Mouse (Mus musculus) cerebellum, adult 9-10 months (tissue): ENCODE data around the gene Ppp4r2.

ENCODE experiments used
- DNase-seq: peaks from one replicate; pipeline ENCODE4 v3.0.0; 2022

Ppp4r2 gene

DNA sequence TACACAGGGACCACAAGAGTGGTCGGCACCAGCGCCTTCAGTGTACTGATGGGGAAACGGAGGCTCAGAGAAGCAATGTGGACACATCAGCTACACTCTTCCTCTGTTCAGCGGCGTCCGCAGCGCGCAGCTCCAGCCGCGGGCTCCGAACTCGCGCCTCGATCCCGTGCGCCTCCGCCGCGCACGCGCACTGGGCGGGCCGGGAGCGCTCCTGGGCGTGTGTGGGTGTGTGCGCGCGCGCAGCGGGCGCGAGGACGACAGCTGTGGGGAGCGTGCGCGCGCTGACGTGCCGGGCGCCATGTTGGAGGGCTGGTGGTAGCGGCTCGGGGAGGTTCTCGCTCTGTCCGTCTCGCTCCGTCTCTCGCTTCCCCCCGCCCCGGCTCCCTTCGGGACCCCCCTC, at the start of gene Ppp4r2:
Gene Ppp4r2 (plus strand): TSS at position 268 of the 400 bp plus-strand sequence.
- peak; percentile 92 for DNase-seq

DNA sequence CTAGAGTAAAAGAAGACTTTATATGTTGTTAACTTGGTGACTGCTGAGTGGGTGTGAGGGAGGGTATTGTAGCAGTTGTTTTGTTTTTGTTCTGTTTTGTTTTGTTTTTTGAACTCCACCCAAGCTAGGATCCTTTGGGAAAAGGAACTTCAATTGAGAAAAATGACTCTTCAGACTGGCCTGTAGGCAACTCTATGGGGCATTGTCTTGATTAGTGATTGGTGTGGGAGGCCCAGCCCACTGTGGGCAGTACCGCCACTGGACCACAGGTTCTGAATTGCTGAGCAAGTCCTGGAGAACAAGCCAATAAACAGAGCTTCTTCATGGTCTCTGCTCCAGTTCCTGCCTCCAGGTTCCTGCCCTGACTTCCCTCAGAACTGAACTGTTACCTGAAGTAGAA, 45.7 kb upstream of the Ppp4r2 start:
- DNase-seq = no peak

DNA sequence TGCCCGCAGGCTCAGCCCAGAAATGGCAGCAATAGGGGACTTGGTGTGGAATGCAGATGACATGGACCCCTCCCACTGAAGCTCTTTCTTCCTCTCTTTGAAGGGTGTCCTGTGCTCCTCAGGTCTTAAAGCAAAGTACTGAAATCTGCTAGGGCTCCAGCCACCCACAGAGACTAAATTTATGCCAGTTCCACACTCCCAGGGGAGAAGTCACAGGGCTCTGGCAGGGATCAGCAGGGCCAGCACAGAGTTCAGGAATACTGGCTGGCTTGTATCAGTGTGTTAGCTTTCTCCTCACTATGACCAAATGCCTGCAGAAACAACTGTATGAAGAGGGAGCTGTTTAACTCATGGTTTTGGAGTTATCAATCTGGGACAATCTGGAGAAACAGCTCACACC, 44.3 kb upstream of the Ppp4r2 start:
- no peak for DNase-seq

DNA sequence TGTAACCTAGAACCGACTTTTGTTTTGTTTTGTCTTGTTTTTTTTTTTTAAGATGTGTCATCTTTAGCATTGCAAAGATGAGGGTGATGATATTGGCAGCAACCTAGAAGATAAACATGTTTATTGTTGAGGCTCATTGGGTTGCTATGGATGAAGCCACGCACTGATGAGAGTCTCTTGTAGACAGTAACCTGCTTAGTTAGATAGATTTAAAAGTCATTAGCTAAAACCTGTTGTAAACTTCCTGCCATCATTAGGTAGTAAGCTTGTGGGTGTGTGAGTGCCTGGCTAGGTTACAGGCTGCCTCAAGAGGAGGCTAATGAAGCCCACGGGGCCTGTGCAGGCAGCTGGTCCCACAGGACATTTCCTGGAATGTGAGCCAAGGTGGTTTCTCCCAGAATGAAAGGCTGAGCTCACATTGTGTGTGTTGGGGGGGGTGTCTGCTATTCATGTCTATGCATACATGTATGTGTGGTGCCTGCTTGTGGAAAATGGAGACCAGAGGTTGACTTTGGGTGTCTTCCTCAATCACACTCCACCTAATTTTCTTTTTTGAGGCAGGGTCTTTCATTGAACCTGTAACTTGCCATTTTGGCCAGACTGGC, 41.3 kb upstream of the Ppp4r2 start:
- DNase-seq = no peak

DNA sequence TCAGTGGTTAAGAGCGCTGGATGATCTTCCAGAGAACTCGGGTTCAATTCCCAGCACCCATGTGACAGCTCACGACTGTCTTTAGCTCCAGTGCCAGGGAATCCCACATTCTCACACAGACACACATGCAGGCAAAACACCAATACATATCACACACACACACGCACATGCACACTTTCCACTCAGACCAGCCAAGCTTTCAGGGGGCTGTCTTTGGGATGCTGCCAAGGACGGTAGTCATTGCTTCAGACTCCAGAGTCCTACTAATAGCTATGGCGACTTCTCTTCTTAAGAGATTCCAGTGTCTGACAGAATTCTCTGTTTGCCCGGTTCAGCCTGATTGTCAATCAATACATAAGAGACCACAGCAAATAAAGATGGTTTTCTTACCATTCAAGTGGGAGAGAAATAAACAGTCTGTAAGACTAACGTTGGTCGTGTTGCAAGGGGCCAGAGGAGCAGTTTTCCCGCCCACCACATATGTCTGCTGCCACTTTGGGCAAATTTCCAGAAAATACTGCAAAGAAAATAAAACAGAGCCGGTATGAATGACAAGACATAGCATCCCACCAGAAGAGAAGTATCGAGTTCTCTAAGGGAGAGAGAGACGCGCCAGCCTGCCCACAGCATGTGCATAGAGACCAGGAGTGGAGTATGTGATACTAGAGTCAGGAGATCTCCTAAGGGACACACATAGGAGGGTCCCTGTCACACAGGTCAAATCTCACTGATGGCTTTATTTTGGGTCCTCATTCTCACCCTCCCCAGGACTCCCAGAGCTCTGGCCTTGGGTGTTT, 40.3 kb upstream of the Ppp4r2 start:
- no peak for DNase-seq

DNA sequence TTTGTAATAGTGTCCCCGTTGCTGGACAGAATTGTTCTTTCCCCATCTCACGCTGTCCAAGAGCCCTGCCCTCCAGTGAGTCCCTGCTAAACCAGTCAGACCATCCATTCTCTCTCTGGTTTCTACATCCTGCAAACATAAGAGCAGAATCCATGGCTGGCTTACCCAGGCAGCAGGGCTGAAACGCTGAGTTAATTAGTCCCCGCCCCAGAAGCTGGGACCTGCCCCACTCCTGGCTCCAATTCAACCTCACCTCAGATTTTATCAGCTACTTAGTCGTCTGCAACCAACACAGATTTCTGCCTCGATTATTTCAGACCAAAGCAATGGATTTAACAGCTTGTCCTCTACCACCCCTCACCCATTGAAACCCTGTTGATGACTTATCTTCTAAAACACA, 37.6 kb upstream of the Ppp4r2 start:
- no peak for DNase-seq

DNA sequence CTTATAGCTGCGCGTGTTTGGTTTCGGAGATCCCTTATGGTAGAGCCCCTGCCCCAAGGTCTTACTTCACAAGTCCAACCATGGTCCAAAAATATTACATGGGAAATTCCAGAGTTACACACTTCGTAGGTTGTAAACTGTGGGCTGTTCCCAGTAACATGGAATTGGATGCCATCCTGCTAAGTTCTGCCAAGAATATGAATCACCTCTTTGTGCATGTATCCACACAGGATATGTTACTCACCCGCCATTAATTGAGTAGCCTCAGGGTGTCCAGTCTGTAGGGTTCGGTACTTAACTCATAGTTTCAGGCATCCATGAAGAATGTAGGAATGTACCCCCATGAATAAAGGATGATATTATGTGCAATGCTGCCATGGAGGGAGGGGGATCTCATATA, 34.1 kb upstream of the Ppp4r2 start:
- DNase-seq = no peak

DNA sequence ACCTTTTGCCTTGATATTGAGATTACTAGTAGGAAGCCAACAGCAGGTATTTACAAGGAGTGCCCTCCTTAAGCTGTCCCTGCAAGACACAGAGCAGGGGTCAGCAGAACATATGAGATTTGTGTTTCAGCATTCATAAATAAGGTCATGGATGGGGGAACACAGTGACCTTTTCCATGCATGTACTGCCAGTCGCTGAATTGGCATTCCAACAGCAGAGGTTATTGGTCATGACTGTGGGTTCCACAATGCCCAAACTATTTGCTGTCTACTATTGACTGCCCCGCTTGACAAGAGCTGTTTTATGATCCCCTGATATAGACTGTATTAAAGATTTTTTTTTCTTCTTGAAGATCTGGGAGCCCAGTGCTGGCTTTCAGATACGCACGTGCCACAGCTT, 33.7 kb upstream of the Ppp4r2 start:
- no peak for DNase-seq

DNA sequence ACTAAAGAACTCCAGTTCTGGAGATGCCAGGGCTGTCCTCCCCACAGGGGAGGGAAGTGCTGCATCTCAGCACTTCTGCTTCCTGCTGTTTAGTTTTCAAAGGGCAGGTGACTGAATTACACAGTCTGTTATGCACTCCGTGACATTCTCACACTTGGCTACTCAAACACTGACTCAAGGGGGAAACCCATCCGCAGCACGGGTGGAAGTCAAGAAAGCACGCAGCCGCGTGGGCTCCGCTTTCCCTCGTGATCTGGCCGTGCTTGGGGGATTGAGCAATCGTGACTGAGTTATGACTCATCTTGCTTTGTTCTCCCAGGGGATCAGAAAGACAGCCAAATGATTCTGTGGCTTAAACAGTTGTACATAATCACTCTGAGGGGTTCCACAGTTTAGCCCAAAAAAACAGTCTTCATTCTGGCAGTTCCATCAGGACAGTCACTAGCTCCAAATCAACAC, 32.9 kb upstream of the Ppp4r2 start:
- peak; percentile 3 for DNase-seq

DNA sequence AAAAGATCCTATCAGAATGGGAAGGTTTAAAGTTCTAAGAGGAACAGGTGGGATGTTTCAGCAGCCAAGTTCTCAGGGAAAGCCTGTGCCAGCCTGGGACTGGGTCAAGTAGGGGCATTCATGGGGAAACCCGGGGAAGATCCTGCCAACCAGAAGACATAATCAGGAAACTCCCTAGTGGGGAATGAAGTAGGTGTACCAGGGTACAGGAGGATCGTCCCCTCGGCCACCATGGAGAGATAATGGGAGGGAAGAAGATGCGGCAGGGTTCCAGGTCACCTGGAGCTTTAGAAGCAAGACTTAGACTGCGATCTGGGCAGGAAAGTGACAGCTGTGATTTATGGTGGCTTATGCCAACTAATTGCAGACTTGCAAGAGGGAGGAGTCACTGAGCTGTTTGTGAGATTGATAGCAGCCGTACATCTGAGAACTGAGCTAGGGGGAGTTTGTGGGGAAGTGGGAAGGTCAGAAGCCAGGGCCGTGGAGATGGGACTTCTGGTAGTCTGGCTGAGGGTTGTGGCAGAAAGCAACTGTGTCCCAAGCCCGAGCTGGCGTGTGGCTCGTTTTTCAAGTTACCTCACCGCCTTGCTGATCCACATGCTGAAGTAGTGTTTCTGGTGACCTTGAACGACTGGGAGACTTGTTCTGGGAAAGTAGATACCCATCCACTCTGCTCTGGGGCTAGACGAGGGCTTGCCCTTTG, 30.9 kb upstream of the Ppp4r2 start:
- DNase-seq = no peak

DNA sequence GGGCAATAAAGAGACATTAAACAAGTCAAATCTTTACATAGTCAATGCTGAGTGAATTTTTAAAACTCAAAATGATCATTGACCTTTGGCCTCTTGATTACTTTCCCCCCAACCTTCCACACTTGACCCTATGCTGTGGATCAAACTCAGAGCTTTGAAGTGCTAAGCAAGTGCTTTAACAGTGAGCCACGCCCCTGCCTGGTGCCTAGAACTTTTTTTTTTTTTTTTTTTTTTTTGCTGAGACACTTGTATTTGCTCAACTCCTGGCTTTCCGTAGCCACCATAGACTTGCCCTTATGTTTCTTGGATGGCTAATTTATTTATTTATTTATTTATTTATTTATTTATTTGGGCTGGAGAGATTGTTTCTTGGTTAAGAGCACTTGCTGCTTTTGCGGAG, 30.2 kb upstream of the Ppp4r2 start:
- no peak for DNase-seq

DNA sequence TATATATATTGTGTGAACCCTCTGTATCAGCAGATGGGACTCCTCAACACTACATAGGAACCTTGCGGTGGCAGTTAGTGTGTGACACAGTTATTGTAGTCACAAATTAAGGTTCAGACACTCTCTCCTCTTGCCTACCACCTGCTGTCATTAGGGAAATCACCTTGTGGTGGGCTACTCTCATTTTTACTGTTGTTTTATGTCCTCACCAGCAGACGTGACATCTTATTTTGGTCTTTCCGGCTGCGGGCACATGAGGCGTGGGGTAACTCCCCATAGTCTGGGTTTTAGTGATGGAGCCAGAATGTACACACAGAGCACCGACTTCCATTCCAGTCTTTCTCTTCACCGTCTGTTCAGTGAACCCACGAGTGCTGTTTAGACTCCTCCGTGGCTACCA, 26.2 kb upstream of the Ppp4r2 start:
- no peak for DNase-seq

DNA sequence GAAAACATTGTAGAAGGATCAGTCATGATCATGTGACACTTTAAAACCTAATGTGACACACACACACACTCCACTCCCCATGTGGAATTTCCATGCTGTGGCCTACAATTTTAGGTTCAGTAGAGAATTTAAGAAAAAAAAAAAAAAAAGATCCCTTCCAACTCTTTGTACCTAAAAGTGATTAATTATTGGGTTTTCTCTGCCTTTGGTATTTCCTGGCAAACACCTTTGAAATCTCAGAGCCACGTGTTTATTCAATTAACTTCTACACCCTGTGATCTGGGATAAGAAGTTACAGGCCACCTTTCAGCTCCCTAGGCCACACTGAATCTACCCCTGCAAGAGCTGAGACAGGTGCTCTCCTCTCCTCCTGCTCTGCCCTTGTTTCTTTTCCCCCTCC, 25.7 kb upstream of the Ppp4r2 start:
- no peak for DNase-seq

DNA sequence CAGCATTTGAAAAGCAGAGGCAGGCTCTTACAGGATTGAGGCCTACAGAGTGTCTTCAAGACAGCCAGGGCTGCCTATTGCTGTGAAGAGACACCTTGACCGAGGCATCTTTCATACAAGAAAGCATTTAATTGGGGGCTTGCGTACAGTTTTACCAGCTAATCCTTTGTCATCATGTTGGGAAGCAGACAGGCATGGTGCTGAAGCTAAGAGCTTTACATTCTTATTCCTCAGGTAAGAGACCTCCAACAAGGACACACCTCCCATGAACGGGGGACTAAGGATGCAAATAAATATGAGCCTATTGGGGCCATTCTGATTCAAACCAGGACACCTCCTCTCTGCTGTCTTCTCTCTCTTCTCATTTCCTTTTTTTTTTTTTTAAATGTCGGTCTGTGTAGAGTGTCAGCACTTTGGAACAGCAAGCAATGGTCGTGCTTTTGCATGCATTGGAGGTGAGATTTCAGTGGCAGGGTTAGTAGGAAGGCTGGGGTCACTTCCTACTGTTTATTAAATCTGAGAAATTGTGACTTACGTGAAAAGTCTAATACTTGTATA, 25.1 kb upstream of the Ppp4r2 start:
- no peak for DNase-seq

DNA sequence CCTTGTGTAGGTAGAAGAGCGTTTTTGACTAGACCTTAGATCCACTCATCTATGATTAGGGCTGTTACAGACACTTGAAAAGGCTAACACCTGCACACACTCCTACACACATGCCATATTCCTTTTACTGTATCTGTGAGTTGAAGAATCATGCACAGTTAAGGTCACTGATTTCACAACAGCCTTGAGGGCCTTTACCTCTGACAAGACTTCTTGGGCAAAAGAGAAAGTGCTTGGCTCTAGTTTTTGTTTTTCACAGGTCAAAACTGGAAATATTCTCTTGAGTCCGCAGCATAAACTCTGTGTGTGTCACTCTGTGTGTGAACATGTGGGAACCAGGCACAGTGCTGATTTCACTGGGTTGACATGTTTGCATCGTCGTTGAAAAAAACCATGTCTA, 23.3 kb upstream of the Ppp4r2 start:
- no peak for DNase-seq

DNA sequence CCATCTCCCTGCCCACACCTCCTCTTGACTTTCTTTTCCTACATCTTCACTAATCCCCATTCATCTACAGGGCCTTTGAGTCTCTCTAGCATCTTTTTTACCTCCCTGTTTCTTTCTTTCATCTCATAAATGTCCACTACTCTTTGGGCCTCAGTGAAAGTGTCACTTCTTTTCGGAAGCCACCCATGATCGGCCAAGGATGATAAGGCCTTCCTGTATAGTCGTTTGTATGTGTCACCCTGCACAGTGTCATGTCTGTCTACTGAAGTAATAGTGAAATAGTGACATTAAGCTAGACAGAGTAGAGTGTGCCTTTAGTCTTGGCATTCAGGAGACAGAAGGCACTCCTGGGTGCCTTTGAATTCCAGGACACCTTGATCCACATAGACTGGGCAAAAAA, 21.7 kb upstream of the Ppp4r2 start:
- DNase-seq = no peak

DNA sequence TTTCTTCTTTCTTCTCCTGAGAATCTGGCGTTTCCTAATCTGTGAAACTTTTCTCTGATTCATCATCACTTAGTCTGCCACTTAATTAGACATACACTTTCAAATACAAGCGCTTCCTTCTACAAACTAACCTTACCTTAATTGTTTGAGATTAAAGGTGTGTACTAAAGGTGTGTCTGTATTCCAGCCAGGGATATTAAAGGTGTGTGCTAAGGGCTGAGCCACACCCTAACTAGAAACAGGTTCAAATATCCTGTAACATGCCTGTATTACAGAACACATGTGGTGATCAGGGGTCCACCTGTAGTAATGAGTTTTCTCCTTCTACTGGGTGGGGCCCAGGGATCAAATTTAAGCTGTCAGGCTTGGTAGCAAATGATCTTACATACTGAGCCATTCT, 12.1 kb upstream of the Ppp4r2 start:
- DNase-seq = no peak

DNA sequence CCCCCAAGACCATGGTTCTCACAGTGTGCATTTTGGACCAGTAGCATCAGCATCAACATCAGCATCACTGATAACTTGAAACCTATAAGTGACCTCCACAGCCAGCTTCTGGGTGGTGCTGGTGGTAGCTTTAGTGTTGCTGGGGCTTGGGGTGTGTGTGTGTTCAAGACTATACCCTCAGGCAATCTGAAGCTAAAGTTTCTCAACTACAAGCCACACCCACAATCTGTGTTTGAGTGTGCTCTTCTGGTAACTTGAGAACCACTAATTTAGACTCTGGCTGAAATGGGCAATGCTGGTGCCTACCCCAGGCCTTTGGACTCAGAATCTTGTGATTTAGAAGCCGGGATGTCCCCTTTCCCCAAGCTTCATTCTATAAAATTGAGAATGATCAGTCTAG, 10.1 kb upstream of the Ppp4r2 start:
- no peak for DNase-seq

DNA sequence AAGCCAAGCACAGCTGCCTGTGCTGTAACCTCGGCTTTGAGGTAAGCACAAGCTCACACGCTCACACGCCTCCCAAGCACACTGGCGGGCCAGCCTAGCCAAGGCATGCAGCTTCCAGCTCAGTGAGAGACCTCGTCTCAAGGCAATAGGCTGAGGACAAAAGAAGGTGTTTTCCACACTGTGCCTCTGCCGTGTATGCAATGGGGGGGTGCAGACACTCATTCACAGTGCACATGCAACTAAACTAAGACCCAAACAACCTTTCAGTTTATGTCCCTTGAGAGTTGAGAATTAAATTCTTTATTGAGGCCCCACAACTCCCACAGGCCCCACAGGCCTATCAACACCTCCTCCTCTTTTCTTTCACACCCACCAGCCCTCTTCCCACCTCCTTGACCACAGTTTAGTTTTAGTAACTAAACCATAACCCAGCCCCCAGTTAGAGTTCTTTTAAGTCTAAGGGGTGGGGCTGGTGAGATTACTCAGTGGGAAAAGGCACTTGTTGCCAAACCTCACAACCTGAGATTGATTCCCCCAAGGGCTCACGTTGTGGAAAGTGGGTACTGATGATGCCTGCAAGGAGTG, 8.9 kb upstream of the Ppp4r2 start:
- no peak for DNase-seq

DNA sequence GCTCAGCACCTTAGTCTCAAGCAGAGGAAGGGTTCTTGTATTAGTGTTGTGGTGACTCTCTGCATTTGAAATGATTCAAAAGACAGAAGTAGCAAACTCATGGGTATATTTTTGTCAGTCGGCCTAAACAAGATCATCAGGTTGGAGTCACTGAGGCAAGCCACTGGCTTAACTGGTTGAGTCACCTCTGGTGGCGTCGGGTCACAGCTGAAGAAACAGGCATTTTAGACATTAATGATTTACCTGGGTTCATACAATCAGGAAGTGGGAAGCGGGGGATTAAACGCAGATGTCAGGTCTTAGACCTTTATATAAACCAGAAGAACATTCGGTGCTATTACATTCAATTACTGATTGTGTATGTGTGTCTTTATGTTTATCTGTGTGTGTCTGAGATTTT, 7.4 kb upstream of the Ppp4r2 start:
- DNase-seq = no peak

DNA sequence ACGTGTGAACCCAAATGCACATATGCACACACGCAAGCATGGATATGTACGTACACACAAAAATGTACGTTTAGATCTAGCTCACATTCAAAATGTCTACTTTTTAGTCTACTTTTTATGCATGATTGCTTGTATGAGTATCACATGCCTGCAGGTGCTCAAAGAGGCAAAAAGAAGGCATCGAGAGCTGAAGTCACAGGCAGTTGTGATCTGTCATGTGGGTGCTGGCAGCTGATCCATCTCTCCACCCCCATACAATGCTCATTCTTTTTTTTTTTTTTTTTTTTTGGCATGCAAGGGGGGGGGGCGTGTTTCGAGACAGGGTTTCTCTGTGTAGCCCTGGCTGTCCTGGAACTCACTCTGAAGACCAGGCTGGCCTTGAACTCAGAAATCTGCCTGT, 4.9 kb upstream of the Ppp4r2 start:
- no peak for DNase-seq

DNA sequence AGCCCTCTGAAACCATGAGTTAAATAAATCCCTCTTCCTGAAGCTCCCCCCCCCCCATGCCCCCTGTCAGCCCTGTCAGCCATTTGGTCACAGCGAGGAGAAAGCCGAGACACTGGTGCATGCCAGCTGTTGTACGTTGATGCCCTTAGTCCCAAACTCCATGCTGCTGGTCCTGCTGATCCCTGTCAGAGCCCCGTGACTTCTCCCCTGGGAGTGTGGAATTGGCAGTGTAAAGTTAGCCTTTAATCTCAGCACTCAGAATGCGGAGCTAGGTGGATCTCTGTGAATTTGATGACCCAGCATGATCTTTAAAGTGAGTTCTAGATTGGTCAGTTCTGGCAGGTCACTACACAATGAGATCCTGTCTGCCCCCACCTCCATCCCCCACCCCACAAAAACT, 3.7 kb upstream of the Ppp4r2 start:
- DNase-seq = no peak

DNA sequence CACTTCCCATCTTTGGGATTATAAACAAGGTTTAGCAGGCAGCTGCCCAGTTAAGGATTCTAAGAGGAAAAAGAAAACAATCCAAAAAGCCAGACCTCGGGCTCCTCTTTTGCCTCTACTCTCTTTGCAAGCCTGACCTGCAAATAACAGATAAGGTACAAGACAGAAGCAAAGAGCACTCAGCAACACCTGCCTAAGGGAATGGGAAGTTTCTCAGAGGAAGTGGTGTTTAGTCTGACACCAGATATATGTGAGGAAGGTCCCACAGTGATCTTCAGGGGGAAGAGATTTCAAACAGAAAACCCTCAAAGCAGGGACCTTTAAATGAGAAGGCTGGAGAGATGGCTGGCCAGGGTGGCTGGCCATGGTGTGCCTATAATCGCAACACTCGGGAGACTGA, 2.2 kb upstream of the Ppp4r2 start:
- DNase-seq = no peak

DNA sequence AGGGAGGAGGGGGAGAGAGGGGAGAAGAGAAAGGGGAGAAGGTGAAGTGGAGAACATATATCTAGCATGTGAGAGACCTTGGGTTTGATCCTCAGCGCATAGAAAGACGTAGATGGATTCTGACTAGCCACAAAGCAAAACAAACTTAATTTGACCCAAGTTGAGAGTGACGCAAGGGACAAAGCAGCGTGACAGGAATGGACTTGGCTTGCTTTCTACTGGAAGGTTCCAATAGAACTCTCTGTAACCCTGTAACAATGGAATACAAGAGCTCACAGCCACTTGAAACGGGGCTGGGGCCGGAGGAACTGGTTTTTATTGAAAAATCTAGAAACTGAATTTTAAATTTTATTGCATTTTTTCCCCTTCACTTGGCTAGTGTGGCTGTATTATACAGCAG, 1.7 kb upstream of the Ppp4r2 start:
- DNase-seq = no peak
